ENCODE assay signal across 23 mouse cellular contexts in the genomic region with DNA sequence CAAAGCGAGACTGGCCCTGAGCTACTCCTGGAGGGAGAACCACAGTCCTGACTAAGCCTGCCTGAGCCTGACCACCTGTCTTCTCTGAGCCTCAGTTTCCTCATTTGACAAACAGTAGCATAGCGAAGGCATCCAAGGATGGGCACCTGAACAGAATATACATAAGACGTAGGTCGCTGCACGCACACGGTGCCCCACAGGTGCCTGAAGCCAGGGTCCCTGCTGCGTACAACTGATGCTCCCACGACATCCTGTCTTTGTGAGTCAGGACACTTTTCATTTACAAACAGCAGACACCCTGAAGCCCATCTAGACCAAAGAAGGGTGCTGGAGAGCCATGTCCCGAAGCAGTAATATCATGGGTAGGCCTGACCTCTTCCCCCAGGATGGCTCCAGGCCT. TPM values are rescaled to one million over a fixed set of nuclear protein-coding genes. Genes with fewer than 3 reads are reported as not detected.
DNase-seq lines count a peak whose midpoint lies in the region; ATAC-seq lines count a peak whose summit lies in the region.
"Had no signal": no experiment of that assay in that cellular context is flagged by ENCODE, and none has a peak within 500 bp of the region (broad histone marks: within the 10 kb centered on the region; RNA-seq: fewer than 3 reads in every experiment).

No protein-coding gene starts in this region.

- peaks cover 40% of the 10 kb centered on the region for H3K36me3 ChIP-seq in megakaryocyte, embryonic 14.5 days (replicated peaks; ENCODE audit: low read length)
- H3K36me3 ChIP-seq: forebrain, embryonic 10.5 days; hindbrain, embryonic 12.5 days; intestine, embryonic 15.5 days had no signal

- peak; percentile 49 for DNase-seq in CD4-positive, CD25-positive, alpha-beta regulatory T cell, adult 2 months (ENCODE audit: low read depth, low spot score)
- DNase-seq in cerebellum, postnatal 10 days: no peak
- DNase-seq in ovary, postnatal 10 days (ENCODE audit: low spot score): no peak
- DNase-seq: adrenal gland, postnatal 14 days; cerebellum, adult 11-12 months; cerebellum, adult 9-11 months; gastrocnemius, postnatal 36 days; heart, postnatal 36 days had no signal

- no peaks in the 10 kb centered on the region for H3K27me3 ChIP-seq in megakaryocyte, embryonic 14.5 days (replicated peaks)
- H3K27me3 ChIP-seq: heart, embryonic 13.5 days; hindbrain, embryonic 12.5 days; intestine, embryonic 15.5 days had no signal

- peaks cover 96% of the 10 kb centered on the region for H3K4me1 ChIP-seq in megakaryocyte, embryonic 14.5 days
- H3K4me1 ChIP-seq: intestine, embryonic 15.5 days had no signal

- no peak for ATAC-seq in megakaryocyte, adult 5-6 weeks (ENCODE audit: poor library complexity, severe bottlenecking)
- 0 out of 2 replicates have a peak, but pooled peaks have one; percentile 13 for ATAC-seq in erythroblast, adult 5-6 weeks (replicated peaks; ENCODE audit: low FRiP score, poor library complexity, severe bottlenecking)
- no peak for ATAC-seq in granulocyte monocyte progenitor cell, adult 5-6 weeks (replicated peaks; ENCODE audit: poor library complexity, severe bottlenecking)
- ATAC-seq: forebrain, embryonic 14.5 days; hindbrain, embryonic 16.5 days; intestine, embryonic 15.5 days had no signal

- H3K4me3 ChIP-seq in megakaryocyte, embryonic 14.5 days (replicated peaks): peak overlapping the region; percentile 31
- H3K4me3 ChIP-seq: embryonic facial prominence, embryonic 10.5 days; erythroblast, embryonic 14.5 days; forebrain, embryonic 10.5 days; heart, embryonic 13.5 days; hindbrain, embryonic 12.5 days; intestine, embryonic 15.5 days had no signal

- H3K9me3 ChIP-seq in megakaryocyte, embryonic 14.5 days: no peaks in the 10 kb centered on the region
- H3K9me3 ChIP-seq: embryonic facial prominence, embryonic 10.5 days; forebrain, embryonic 10.5 days; G1E; heart, embryonic 13.5 days; hindbrain, embryonic 12.5 days; intestine, embryonic 15.5 days had no signal

RNA-seq across cellular contexts. Expression of a gene that starts 11.0 kb away (rescaled TPM):
- polyA plus RNA-seq in megakaryocyte, embryonic 14.5 days (2012; ENCODE audit: insufficient read depth, low replicate concordance): 715 and 927 TPM in 2 replicates
- total RNA-seq in megakaryocyte, adult 5-6 weeks (2015): 3.2 and 7.3 TPM in 2 replicates
- total RNA-seq in megakaryocyte, adult 5-6 weeks (2017): 3.3 and 6.3 TPM in 2 replicates
- 1.9 and 2.3 TPM in 2 replicates for total RNA-seq in erythroblast, adult 5-6 weeks (2015; ENCODE audit: low replicate concordance)
- 0.94 and 11.8 TPM in 2 replicates for total RNA-seq in erythroblast, adult 5-6 weeks (2017; ENCODE audit: low replicate concordance)
- total RNA-seq in granulocyte monocyte progenitor cell, adult 5-6 weeks (2014; fragmentation: Nextera tagmentation): 2.4 and 4.8 TPM in 2 replicates
- total RNA-seq in granulocyte monocyte progenitor cell, adult 5-6 weeks (2017): 0.72 and 2.7 TPM in 2 replicates

RNA-seq across cellular contexts. Expression of a gene that starts 18.8 kb away (rescaled TPM):
- polyA plus RNA-seq in megakaryocyte, embryonic 14.5 days (2012; ENCODE audit: insufficient read depth, low replicate concordance): 74.6 and 153 TPM in 2 replicates
- total RNA-seq in megakaryocyte, adult 5-6 weeks (2015): 7.9 and 11.5 TPM in 2 replicates
- total RNA-seq in megakaryocyte, adult 5-6 weeks (2017): 6.8 and 10.6 TPM in 2 replicates
- total RNA-seq in erythroblast, adult 5-6 weeks (2015; ENCODE audit: low replicate concordance): 1.5 and 7.5 TPM in 2 replicates
- 1.7 and 2.5 TPM in 2 replicates for total RNA-seq in erythroblast, adult 5-6 weeks (2017; ENCODE audit: low replicate concordance)
- 9.2 and 24.8 TPM in 2 replicates for total RNA-seq in granulocyte monocyte progenitor cell, adult 5-6 weeks (2014; fragmentation: Nextera tagmentation)
- 11.5 and 14.7 TPM in 2 replicates for total RNA-seq in granulocyte monocyte progenitor cell, adult 5-6 weeks (2017)

RNA-seq across cellular contexts. Expression of a gene that starts 38.1 kb away (rescaled TPM):
- 0.79 TPM in 1 of 2 replicates, not detected in the other for polyA plus RNA-seq in megakaryocyte, embryonic 14.5 days (2012; ENCODE audit: insufficient read depth, low replicate concordance)
- 10.1 and 11.7 TPM in 2 replicates for total RNA-seq in megakaryocyte, adult 5-6 weeks (2015)
- 13.9 and 16.6 TPM in 2 replicates for total RNA-seq in megakaryocyte, adult 5-6 weeks (2017)
- 5.6 and 6.3 TPM in 2 replicates for total RNA-seq in erythroblast, adult 5-6 weeks (2015; ENCODE audit: low replicate concordance)
- 9.8 and 17.8 TPM in 2 replicates for total RNA-seq in erythroblast, adult 5-6 weeks (2017; ENCODE audit: low replicate concordance)
- total RNA-seq in granulocyte monocyte progenitor cell, adult 5-6 weeks (2014; fragmentation: Nextera tagmentation): 11.7 and 14.8 TPM in 2 replicates
- 14.6 and 15.9 TPM in 2 replicates for total RNA-seq in granulocyte monocyte progenitor cell, adult 5-6 weeks (2017)

RNA-seq across cellular contexts. Expression of a gene that starts 56.3 kb away (rescaled TPM):
- polyA plus RNA-seq in megakaryocyte, embryonic 14.5 days (2012; ENCODE audit: insufficient read depth, low replicate concordance): not detected in 2 replicates
- 0.20 and 1.1 TPM in 2 replicates for total RNA-seq in megakaryocyte, adult 5-6 weeks (2015)
- 0.24 TPM in 1 of 2 replicates, not detected in the other for total RNA-seq in megakaryocyte, adult 5-6 weeks (2017)
- total RNA-seq in erythroblast, adult 5-6 weeks (2015; ENCODE audit: low replicate concordance): not detected in 2 replicates
- total RNA-seq in erythroblast, adult 5-6 weeks (2017; ENCODE audit: low replicate concordance): 0.28 TPM in 1 of 2 replicates, not detected in the other
- total RNA-seq in granulocyte monocyte progenitor cell, adult 5-6 weeks (2014; fragmentation: Nextera tagmentation): not detected in 2 replicates
- 0.09 TPM in 1 of 2 replicates, not detected in the other for total RNA-seq in granulocyte monocyte progenitor cell, adult 5-6 weeks (2017)
- total RNA-seq: G1E; gastrocnemius, adult 8-10 months; gastrocnemius, postnatal 36 days had no signal
- polyA plus RNA-seq: C2C12; embryonic facial prominence, embryonic 10.5 days; erythroblast, embryonic 14.5 days; forebrain, embryonic 14.5 days; G1E; heart, embryonic 13.5 days; hindbrain, embryonic 12.5 days; hindbrain, embryonic 16.5 days; intestine, embryonic 15.5 days had no signal
